Mouse (Mus musculus) thymus, postnatal 25 days (tissue): ENCODE results near the gene Chrna10.

Source experiments
- DNase-seq: peaks from one replicate; pipeline ENCODE4 v3.0.0; 2022

Chrna10 gene

GRCm38 (mm10) chr7:102080311-102080710 lies 36.3 kb downstream of the Chrna10 start:
- no peak for DNase-seq

- peak; percentile 21 for DNase-seq
Measured at GRCm38 (mm10) chr7:102078517-102078916, 38.1 kb downstream of the Chrna10 start.

GRCm38 (mm10) chr7:102076714-102077296 lies 39.8 kb downstream of the Chrna10 start:
- peak; percentile 42 for DNase-seq

GRCm38 (mm10) chr7:102066363-102066762 lies 50.3 kb downstream of the Chrna10 start:
- DNase-seq: no peak

- peak; percentile 91 for DNase-seq
Measured at GRCm38 (mm10) chr7:102065046-102065891, 51.4 kb downstream of the Chrna10 start, which contains the start of the genes Rnf121, Xndc1 and Xntrpc. Rnf121 (minus strand) TSS chr7:102065469. Xndc1 (plus strand) TSS chr7:102065511. Xntrpc (plus strand) TSS chr7:102065713.

GRCm38 (mm10) chr7:102064655-102065045 lies 52.0 kb downstream of the Chrna10 start:
- no peak for DNase-seq

GRCm38 (mm10) chr7:102063891-102064290 lies 52.7 kb downstream of the Chrna10 start:
- no peak for DNase-seq

GRCm38 (mm10) chr7:102062203-102062602 lies 54.4 kb downstream of the Chrna10 start:
- no peak for DNase-seq

GRCm38 (mm10) chr7:102061353-102061752 lies 55.3 kb downstream of the Chrna10 start:
- no peak for DNase-seq
